Mouse (Mus musculus) C2C12 (cell line): ENCODE results near the gene Wars2.

Source experiments
- CTCF ChIP-seq: IDR thresholded peaks from one replicate; pipeline ENCODE4 v1.5.1; 2011; ENCODE audit not compliant: control insufficient read depth, insufficient read depth, insufficient read length
- MAX ChIP-seq: IDR thresholded peaks from one replicate; pipeline ENCODE4 v1.6.1; 2011; ENCODE audit warnings: mild to moderate bottlenecking, control low read depth
- MYOD1 ChIP-seq: IDR thresholded peaks from one replicate; pipeline ENCODE4 v1.6.1; 2011; ENCODE audit warnings: low read depth; ENCODE audit not compliant: control insufficient read depth, insufficient read length
- USF1 ChIP-seq: IDR thresholded peaks from one replicate; pipeline ENCODE4 v1.6.1; 2011; ENCODE audit warnings: low read depth, mild to moderate bottlenecking, control low read depth, moderate library complexity

- TF ChIP-seq CTCF, result peak; percentile 15
- no peak for TF ChIP-seq MYOD1
- TF ChIP-seq USF1, result no peak
- TF ChIP-seq MAX, result no peak
Observed at GRCm38 (mm10) chr3:99233393-99234318, 92.8 kb downstream of the Wars2 start.
